Mouse (Mus musculus) right cerebral cortex, postnatal 10 days (tissue): ENCODE measurements at regions not wholly inside any gene's neighbourhood (a gene's known extent, or its start where the extent isn't known, plus 50 kb on each side); places are given as distances from the start of the nearest gene placed in this dataset.

Experiments used
- DNase-seq, 2 experiments: peaks; one replicate each; pipeline ENCODE4 v3.0.0; 2021; ENCODE audit warnings: low spot score in 2 of 2

GRCm38 (mm10) chr11:85966207-85966606 lies 80.0 kb downstream of the Tbx4 start:
- no peak for DNase-seq

- DNase-seq: no peak
Measured at GRCm38 (mm10) chr11:85970287-85970686, 84.1 kb downstream of the Tbx4 start.

GRCm38 (mm10) chr11:85972385-85972784 lies 86.2 kb downstream of the Tbx4 start:
- peak; percentile 82 for DNase-seq

- DNase-seq: no peak
Measured at GRCm38 (mm10) chr11:85973736-85974135, 87.5 kb downstream of the Tbx4 start.

- DNase-seq: no peak
Measured at GRCm38 (mm10) chr11:85976693-85977434, 90.6 kb downstream of the Tbx4 start.

- no peak for DNase-seq
Measured at GRCm38 (mm10) chr11:85980388-85980787, 94.2 kb downstream of the Tbx4 start.

- no peak for DNase-seq
Measured at GRCm38 (mm10) chr11:85981561-85981960, 95.3 kb downstream of the Tbx4 start.

- DNase-seq: no peak
Measured at GRCm38 (mm10) chr11:85986338-85986737, 100.1 kb downstream of the Tbx4 start.

GRCm38 (mm10) chr11:85987181-85987580 lies 101.0 kb downstream of the Tbx4 start:
- DNase-seq: no peak

GRCm38 (mm10) chr11:85989536-85989935 lies 103.3 kb downstream of the Tbx4 start:
- no peak for DNase-seq

GRCm38 (mm10) chr11:85989940-85990493 lies 103.8 kb downstream of the Tbx4 start:
- peak in 1 of 2 experiments; percentile 32 for DNase-seq

- peak; percentile 64 to 69 for DNase-seq
Measured at GRCm38 (mm10) chr11:85995318-85996095, 109.3 kb downstream of the Tbx4 start.

- no peak for DNase-seq
Measured at GRCm38 (mm10) chr11:85996686-85997085, 110.5 kb downstream of the Tbx4 start.

GRCm38 (mm10) chr11:86003341-86003740 lies 117.1 kb downstream of the Tbx4 start:
- DNase-seq: no peak

GRCm38 (mm10) chr11:86005284-86005683 lies 119.1 kb downstream of the Tbx4 start:
- no peak for DNase-seq

GRCm38 (mm10) chr11:86005899-86006445 lies 119.8 kb downstream of the Tbx4 start:
- no peak for DNase-seq

GRCm38 (mm10) chr11:86006859-86007258 lies 120.6 kb downstream of the Tbx4 start:
- DNase-seq: no peak
